Mouse (Mus musculus): ENCODE measurements around the gene Myadm.

The Myadm gene

GRCm38 (mm10) chr7:3317704-3318103 is 28.8 kb downstream of the Myadm start:
- DNase-seq (ENCODE audit: low spot score): no peak

- DNase-seq (ENCODE audit: low spot score): no peak
These were observed 32.0 kb downstream of the Myadm start for GRCm38 (mm10) chr7:3320856-3321255.

- no peak for DNase-seq (ENCODE audit: low spot score)
These were observed 34.9 kb downstream of the Myadm start for GRCm38 (mm10) chr7:3323826-3324225.

GRCm38 (mm10) chr7:3327961-3328360 is 39.1 kb downstream of the Myadm start:
- no peak for DNase-seq (ENCODE audit: low spot score)

- DNase-seq (ENCODE audit: low spot score): peak; percentile 68
These were observed 41.1 kb downstream of the Myadm start for GRCm38 (mm10) chr7:3329776-3330546.

- DNase-seq (ENCODE audit: low spot score): no peak
These were observed 42.3 kb downstream of the Myadm start for GRCm38 (mm10) chr7:3331171-3331570.

- DNase-seq (ENCODE audit: low spot score): peak; percentile 4
These were observed 42.8 kb downstream of the Myadm start for GRCm38 (mm10) chr7:3331581-3332223.

GRCm38 (mm10) chr7:3332224-3332615 is 43.3 kb downstream of the Myadm start:
- DNase-seq (ENCODE audit: low spot score): no peak

GRCm38 (mm10) chr7:3332619-3333521 is 44.0 kb downstream of the Myadm start, which contains the start of gene Cacng7:
Gene Cacng7, plus strand, starts transcription at chr7:3332955.
- no peak for DNase-seq (ENCODE audit: low spot score)

GRCm38 (mm10) chr7:3333542-3333941 is 44.7 kb downstream of the Myadm start:
- no peak for DNase-seq (ENCODE audit: low spot score)

GRCm38 (mm10) chr7:3336412-3336811 is 47.5 kb downstream of the Myadm start:
- no peak for DNase-seq (ENCODE audit: low spot score)

- no peak for DNase-seq (ENCODE audit: low spot score)
These were observed 49.5 kb downstream of the Myadm start for GRCm38 (mm10) chr7:3338286-3338935.

- DNase-seq (ENCODE audit: low spot score): no peak
These were observed 50.1 kb downstream of the Myadm start for GRCm38 (mm10) chr7:3339010-3339409.

- DNase-seq (ENCODE audit: low spot score): no peak
These were observed 55.0 kb downstream of the Myadm start for GRCm38 (mm10) chr7:3343861-3344260.

- no peak for DNase-seq (ENCODE audit: low spot score)
These were observed 56.4 kb downstream of the Myadm start for GRCm38 (mm10) chr7:3345301-3345700.

- DNase-seq (ENCODE audit: low spot score): no peak
These were observed 58.7 kb downstream of the Myadm start for GRCm38 (mm10) chr7:3347366-3348287.

- no peak for DNase-seq (ENCODE audit: low spot score)
These were observed 59.4 kb downstream of the Myadm start for GRCm38 (mm10) chr7:3348326-3348725.

- DNase-seq (ENCODE audit: low spot score): no peak
These were observed 60.9 kb downstream of the Myadm start for GRCm38 (mm10) chr7:3349775-3350174.
